Mouse (Mus musculus) cerebellum, adult (tissue): ENCODE data around the gene B230219D22Rik.
A peak's percentile ranks its signal among the peaks of the same experiment; 100 is the strongest.

Source experiments
- ATAC-seq: cut with Nextera tagmentation; 2 replicates; pipeline ENCODE4 v1.9.2; 2017; ENCODE audit warnings: mild to moderate bottlenecking, moderate library complexity, mixed read lengths; ENCODE audit not compliant: insufficient number of reproducible peaks, low FRiP score, low TSS enrichment

B230219D22Rik gene

DNA sequence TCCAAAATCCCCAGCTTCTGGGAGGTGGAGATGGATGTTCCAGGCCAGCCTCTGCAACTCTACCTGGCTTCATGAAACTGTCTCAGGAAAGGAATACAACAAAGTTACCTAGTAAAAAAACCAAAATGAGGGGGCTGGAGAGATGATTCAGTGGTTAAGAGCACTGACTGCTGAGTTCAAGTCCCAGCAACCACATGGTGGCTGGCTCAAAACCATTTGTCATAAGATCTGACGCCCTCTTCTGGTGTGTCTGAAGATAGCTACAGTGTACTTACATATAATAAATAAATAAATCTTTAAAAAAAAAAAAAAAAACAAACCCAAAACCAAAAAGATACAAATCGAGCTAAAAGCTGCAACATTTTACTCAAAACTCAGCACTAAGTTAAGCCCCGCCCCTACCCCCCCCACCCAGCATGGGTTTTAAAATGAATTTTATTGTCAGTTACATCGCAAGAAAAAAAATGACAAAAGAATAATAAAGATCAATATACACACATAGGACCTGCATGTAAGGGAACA lies 33.7 kb downstream of the B230219D22Rik start:
- no peak for ATAC-seq

DNA sequence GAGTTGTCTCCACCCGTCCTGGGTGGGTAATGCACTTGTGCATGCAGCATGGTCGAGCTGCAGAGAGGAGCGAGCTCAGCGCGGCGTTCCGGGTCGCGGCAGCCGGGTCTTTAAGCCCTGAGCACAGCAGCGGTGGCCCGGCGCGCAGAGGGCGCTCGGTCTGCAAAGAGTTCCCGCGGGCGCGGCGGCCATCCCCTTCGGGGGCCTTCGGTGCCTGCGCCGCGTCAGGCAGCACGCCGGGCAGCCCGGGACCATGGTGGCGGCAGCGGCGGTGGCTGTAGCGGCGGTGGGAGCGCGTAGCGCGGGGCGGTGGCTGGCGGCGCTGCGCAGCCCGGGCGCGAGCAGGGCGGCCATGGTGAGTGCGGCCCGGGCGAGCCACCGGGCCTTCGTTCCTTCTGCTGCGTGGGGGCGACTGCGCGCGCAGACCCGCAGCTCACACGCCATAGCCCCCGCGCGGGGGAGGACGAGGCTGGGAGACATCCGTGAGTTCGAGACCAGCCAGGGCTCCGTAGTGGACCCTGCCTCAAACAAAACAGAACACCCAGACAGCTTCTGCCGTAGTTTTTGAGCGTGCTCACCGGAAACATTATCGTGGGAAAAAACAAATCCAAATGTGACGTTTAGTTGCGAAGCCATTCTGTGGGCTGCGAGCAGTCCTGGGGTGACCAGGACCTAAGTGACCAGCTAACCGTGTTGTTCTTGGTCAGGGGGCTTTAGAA lies 34.4 kb downstream of the B230219D22Rik start, which contains the start of gene Pcbd2:
TSS of gene Pcbd2 (plus strand) at position 249 of the 719 bp plus-strand sequence.
- ATAC-seq: peak; percentile 71

DNA sequence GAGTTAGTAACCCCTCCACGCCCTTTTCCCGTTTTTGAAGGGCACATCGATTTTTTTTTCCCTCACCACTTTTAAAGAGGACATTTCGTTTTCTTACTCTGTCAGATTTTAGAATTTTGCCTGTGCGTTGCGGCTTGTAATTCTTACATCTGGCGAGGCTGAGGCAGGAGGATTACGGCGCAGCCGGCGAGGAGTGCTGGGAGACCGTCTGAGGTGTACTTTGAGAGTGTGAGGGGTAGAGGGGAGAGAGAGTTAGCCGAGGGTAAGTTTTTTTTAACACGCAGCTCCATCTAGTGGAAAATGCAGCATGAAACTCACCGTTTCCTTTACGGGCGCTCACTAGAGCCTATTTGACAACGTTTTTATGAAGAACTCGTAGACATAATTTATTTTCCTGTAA lies 34.9 kb downstream of the B230219D22Rik start:
- ATAC-seq: peak; percentile 72; the same call in 1 of the 2 replicates

DNA sequence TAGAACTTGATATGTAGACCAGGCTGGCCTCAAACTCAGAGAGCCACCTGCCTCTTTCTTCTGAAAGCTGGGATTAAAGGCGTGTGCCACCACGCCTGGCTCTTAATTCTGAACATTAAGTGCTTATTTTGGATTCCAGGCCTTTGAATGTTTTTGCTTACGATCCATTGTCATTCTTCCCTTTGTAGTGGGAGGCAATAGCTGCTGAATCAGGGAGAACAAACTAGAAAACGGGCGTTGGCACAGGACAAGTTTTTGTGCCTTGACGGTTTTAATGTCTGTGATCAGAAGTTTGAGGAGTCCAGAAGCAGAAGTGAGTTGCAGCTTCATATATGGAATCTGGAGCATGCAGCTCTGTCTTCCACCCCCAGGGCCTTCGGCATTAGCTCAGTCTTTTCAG lies 37.8 kb downstream of the B230219D22Rik start:
- ATAC-seq: no peak

DNA sequence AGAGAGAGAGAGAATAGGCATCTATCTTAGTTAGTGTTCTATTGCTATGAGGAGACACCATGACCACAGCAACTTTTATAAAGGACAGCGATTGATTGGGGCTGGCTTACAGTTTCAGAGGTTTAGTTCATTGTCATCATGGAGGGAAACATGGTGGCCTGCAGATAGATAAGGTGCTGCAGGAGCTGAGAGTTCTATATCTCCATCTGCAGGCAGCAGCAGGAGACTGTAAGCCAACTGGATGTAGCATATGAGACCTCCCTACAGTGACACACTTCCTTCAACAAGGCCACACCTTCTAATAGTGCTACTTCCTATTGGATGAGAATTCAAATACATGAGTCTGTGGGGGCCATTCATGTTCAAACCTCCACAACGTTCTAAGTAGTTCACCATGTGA lies 39.2 kb downstream of the B230219D22Rik start:
- no peak for ATAC-seq

DNA sequence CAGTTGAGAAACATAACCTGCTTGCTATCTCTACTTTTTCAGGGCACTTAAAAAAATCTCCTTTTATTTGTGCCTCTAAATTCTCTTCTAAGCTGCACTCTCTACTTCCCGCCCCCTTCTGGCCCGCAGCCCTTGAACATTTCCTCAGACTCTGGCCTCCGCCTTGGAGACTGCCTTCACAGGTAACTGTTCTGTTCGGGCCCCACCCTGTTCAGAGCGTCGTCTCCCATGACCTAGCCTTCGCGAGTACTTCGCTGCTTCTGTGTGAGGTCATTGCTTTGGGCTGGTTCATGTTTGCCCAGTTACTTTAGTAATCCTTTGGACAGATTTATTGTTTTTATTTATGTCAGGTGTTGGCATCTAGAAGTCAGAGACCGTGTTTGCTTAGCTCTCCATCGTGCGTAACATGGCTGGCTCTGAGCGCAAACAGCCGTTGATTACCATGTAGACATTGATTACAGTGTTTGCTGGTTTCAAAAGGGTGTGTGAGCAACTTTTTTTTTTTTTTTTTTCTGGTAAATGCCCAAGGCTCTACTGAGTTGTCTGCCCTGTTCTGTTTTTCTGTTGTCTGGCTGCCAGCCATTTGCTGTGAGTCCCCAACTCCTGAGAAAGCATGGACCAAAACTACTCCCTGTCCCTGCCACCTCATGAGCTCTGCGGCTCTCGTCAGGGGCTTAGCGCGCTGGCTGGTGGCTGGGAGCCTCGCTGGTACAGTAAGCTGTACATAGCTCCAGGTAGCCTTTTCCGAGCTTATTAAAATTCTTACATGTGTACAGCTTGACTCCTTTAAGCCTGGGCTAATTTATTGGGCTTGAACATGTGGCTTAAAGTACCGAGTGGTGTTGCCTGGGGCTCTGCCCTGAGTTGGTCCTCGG lies 40.9 kb downstream of the B230219D22Rik start:
- no peak for ATAC-seq

DNA sequence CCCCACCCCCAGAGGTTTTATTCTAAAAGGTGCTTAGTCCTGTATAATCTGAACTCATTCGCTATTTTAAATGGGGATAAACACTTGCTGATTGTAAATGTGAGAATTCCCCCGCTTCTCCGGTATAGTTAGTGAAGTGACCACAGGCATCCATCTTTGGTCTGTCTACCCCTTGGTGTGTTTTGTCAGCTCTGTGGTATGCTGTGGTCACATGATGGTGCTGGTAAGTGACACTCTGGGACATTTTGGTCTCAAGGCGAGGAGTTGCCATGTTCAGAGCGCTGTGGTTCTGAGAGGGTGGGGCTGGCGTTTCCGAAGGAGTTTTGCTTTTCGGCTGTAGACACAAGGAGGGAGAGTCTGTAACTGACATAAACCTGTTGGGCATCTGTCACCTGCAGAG lies 45.0 kb downstream of the B230219D22Rik start:
- no peak for ATAC-seq

DNA sequence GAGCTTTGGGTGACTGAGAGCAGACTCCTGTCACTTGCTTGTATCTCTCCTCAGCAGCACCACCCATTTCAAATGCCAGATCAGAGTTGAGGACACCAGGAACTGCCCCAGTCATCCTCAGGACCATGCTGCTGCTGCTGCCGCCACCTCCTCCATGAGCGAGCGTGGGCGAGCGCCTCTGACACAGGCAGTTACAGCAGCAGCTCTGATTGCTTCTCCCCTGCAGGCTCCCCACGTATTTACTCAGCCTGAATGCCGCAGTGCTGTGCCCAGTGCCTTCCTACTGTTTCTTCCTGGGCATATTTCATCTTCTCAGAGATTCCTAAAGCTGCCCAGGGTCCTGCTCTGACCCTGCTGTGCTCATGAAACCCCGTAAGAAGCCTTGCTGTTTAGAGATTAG lies 49.4 kb downstream of the B230219D22Rik start:
- ATAC-seq: no peak
